Mouse (Mus musculus) ES-E14 (cell line): Measurements from ENCODE around the gene Nudt10.

ENCODE experiments used
- HCFC1 ChIP-seq: IDR thresholded peaks from 2 replicates; pipeline ENCODE4 v1.6.1; 2012; ENCODE audit warnings: low read length, inconsistent platforms, borderline replicate concordance; ENCODE audit not compliant: insufficient read depth
- ZC3H11A ChIP-seq: IDR thresholded peaks from 2 replicates; pipeline ENCODE4 v1.6.1; 2012; ENCODE audit warnings: low read depth, mild to moderate bottlenecking, inconsistent platforms, low read length, borderline replicate concordance
- ZNF384 ChIP-seq: IDR thresholded peaks from 2 replicates; pipeline ENCODE4 v1.6.1; 2012; ENCODE audit warnings: low read depth, low read length, inconsistent platforms

GRCm38 (mm10) chrX:6171718-6172117 lies 1.1 kb downstream of the Nudt10 start:
- TF ChIP-seq ZNF384, result no peak; the same call in 1 of the 2 replicates
- TF ChIP-seq HCFC1, result no peak
- no peak for TF ChIP-seq ZC3H11A
